In genomic region chr7:132801509-132801908, GRCm38 (mm10) we compare ENCODE assay signal across 13 mouse cellular contexts. TPM values are rescaled to one million over a fixed set of nuclear protein-coding genes. Genes with fewer than 3 reads are reported as not detected.
DNase-seq lines count a peak whose midpoint lies in the region; ATAC-seq and TF ChIP-seq lines count a peak whose summit lies in the region.
"Had no signal": no experiment of that assay in that cellular context is flagged by ENCODE, and none has a peak within 500 bp of the region (broad histone marks: within the 10 kb centered on the region; RNA-seq: fewer than 3 reads in every experiment).

No protein-coding gene starts in this region.

- H3K9me3 ChIP-seq in heart, postnatal 0 days (replicated peaks; ENCODE audit: control insufficient read depth, low read length) = no peaks in the 10 kb centered on the region
- no peaks in the 10 kb centered on the region for H3K9me3 ChIP-seq in lung, embryonic 16.5 days (ENCODE audit: control insufficient read depth, low read length)
- no peaks in the 10 kb centered on the region for H3K9me3 ChIP-seq in liver, embryonic 15.5 days (replicated peaks)
- H3K9me3 ChIP-seq: G1E; midbrain, embryonic 15.5 days; neural tube, embryonic 12.5 days had no signal

- no peak for TF ChIP-seq EP300 in heart, postnatal 0 days (IDR thresholded peaks at IDR 0.05; ENCODE audit: low read depth)

- no peak overlapping the region for H3K9ac ChIP-seq in heart, postnatal 0 days (replicated peaks; ENCODE audit: low read depth, low read length)
- H3K9ac ChIP-seq in lung, embryonic 16.5 days (ENCODE audit: low read length) = no peak overlapping the region
- H3K9ac ChIP-seq in liver, embryonic 15.5 days = no peak overlapping the region
- H3K9ac ChIP-seq: midbrain, embryonic 15.5 days; neural tube, embryonic 12.5 days had no signal

- peaks cover 67% of the 10 kb centered on the region for H3K4me1 ChIP-seq in heart, postnatal 0 days (ENCODE audit: control insufficient read depth, insufficient read depth)
- H3K4me1 ChIP-seq in lung, embryonic 16.5 days (replicated peaks; ENCODE audit: control insufficient read depth, insufficient read depth, low read length) = peaks cover 52% of the 10 kb centered on the region
- H3K4me1 ChIP-seq in liver, embryonic 15.5 days (replicated peaks) = peaks cover 70% of the 10 kb centered on the region

- H3K27me3 ChIP-seq in heart, postnatal 0 days (ENCODE audit: control insufficient read depth, insufficient read depth, low read length) = no peaks in the 10 kb centered on the region
- no peaks in the 10 kb centered on the region for H3K27me3 ChIP-seq in lung, embryonic 16.5 days (ENCODE audit: control insufficient read depth, insufficient read depth, low read depth, low read length)
- H3K27me3 ChIP-seq in liver, embryonic 15.5 days = no peaks in the 10 kb centered on the region
- H3K27me3 ChIP-seq: midbrain, embryonic 15.5 days; neural tube, embryonic 12.5 days had no signal

- peak overlapping the region; percentile 57 for H3K27ac ChIP-seq in heart, postnatal 0 days (ENCODE audit: low read depth)
- peak overlapping the region; percentile 35 for H3K27ac ChIP-seq in lung, embryonic 16.5 days (ENCODE audit: low read length)
- peak overlapping the region; percentile 2; the same call in 1 of the 2 replicates for H3K27ac ChIP-seq in liver, embryonic 15.5 days (replicated peaks)
- H3K27ac ChIP-seq: midbrain, embryonic 15.5 days; neural tube, embryonic 12.5 days had no signal

- no peak overlapping the region for H3K4me3 ChIP-seq in heart, postnatal 0 days (ENCODE audit: low read depth, low read length)
- no peak overlapping the region for H3K4me3 ChIP-seq in lung, embryonic 16.5 days (ENCODE audit: low read length)
- no peak overlapping the region for H3K4me3 ChIP-seq in liver, embryonic 15.5 days (replicated peaks)
- H3K4me3 ChIP-seq: midbrain, embryonic 15.5 days; neural tube, embryonic 12.5 days had no signal

- peak; percentile 28 for DNase-seq in cerebellum, adult 8-10 months
- DNase-seq in cerebellum, adult 11 months = no peak
- no peak for DNase-seq in heart, postnatal 0 days (ENCODE audit: low spot score)
- DNase-seq in heart, postnatal 10 days = no peak
- DNase-seq in lung, postnatal 10 days = no peak
- no peak for DNase-seq in left cerebral cortex, adult 11 months (ENCODE audit: low spot score)
- DNase-seq: lung, postnatal 14 days; thymus, postnatal 25 days had no signal

- ATAC-seq in heart, postnatal 0 days (ENCODE audit: insufficient read depth, low read depth) = no peak
- no peak for ATAC-seq in lung, embryonic 16.5 days (ENCODE audit: low read depth)
- ATAC-seq in liver, embryonic 15.5 days (ENCODE audit: insufficient read depth) = no peak
- ATAC-seq: midbrain, embryonic 15.5 days had no signal

- intact Hi-C loops in heart, postnatal 10 days (cut with DNase I) = loop anchor here (2.0 kb wide), 1 partner anchor 15 kb away; no protein-coding TSS in a partner anchor

- H3K36me3 ChIP-seq in heart, postnatal 0 days (replicated peaks; ENCODE audit: control insufficient read depth, insufficient read depth, low read length) = no peaks in the 10 kb centered on the region
- no peaks in the 10 kb centered on the region for H3K36me3 ChIP-seq in lung, embryonic 16.5 days (ENCODE audit: control insufficient read depth, insufficient read depth, low read length)
- H3K36me3 ChIP-seq in liver, embryonic 15.5 days (replicated peaks) = 0 out of 2 replicates have a peak, but pooled peaks cover 2% of the 10 kb centered on the region
- H3K36me3 ChIP-seq: midbrain, embryonic 15.5 days; neural tube, embryonic 12.5 days had no signal

- H3K4me2 ChIP-seq in heart, postnatal 0 days (ENCODE audit: low read depth, low read length) = no peak overlapping the region
- H3K4me2 ChIP-seq in lung, embryonic 16.5 days (ENCODE audit: low read depth, low read length) = no peak overlapping the region
- no peak overlapping the region for H3K4me2 ChIP-seq in liver, embryonic 15.5 days
- H3K4me2 ChIP-seq: midbrain, embryonic 15.5 days; neural tube, embryonic 12.5 days had no signal

- WGBS in heart, postnatal 0 days = 90% methylated on average over 5 of the region's 5 CpGs
- WGBS in lung, embryonic 16.5 days = 70% methylated on average over 5 of the region's 5 CpGs
- 75% methylated on average over 5 of the region's 5 CpGs for WGBS in liver, embryonic 15.5 days (ENCODE audit: insufficient replicate concordance)

- TF ChIP-seq CTCF in heart, postnatal 0 days (IDR thresholded peaks at IDR 0.05; ENCODE audit: low read depth) = no peak

RNA-seq across cellular contexts. Expression of gene Fam53b, which starts 12.2 kb away (rescaled TPM):
- total RNA-seq in heart, postnatal 0 days (2014; rRNA removed; ENCODE audit: low replicate concordance) = 18.6 and 28.6 TPM in 2 replicates
- polyA plus RNA-seq in heart, postnatal 0 days (2015; fragmentation: Nextera tagmentation; extraction: Ambion mirVana) = 11.4 and 13.1 TPM in 2 replicates
- total RNA-seq in heart, postnatal 10 days (2021) = 10 to 100 TPM; 35.5 to 46.0 TPM
- 33.5 and 36.0 TPM in 2 replicates for polyA plus RNA-seq in lung, embryonic 16.5 days (2015; fragmentation: Nextera tagmentation; extraction: Ambion mirVana)
- polyA plus RNA-seq in liver, embryonic 15.5 days (2015; fragmentation: Nextera tagmentation; extraction: Ambion mirVana) = 25.5 and 28.0 TPM in 2 replicates

RNA-seq across cellular contexts. Expression of gene Eef1akmt2, which starts 51.0 kb away (rescaled TPM):
- 21.1 and 22.7 TPM in 2 replicates for total RNA-seq in heart, postnatal 0 days (2014; rRNA removed; ENCODE audit: low replicate concordance)
- 29.2 and 32.5 TPM in 2 replicates for polyA plus RNA-seq in heart, postnatal 0 days (2015; fragmentation: Nextera tagmentation; extraction: Ambion mirVana)
- total RNA-seq in heart, postnatal 10 days (2021) = 10 to 100 TPM; 13.9 to 14.6 TPM
- polyA plus RNA-seq in lung, embryonic 16.5 days (2015; fragmentation: Nextera tagmentation; extraction: Ambion mirVana) = 56.3 and 60.4 TPM in 2 replicates
- polyA plus RNA-seq in liver, embryonic 15.5 days (2015; fragmentation: Nextera tagmentation; extraction: Ambion mirVana) = 15.6 and 17.2 TPM in 2 replicates

RNA-seq across cellular contexts. Expression of gene Abraxas2, which starts 57.5 kb away (rescaled TPM):
- total RNA-seq in heart, postnatal 0 days (2014; rRNA removed; ENCODE audit: low replicate concordance) = 25.7 and 28.9 TPM in 2 replicates
- 23.3 and 24.1 TPM in 2 replicates for polyA plus RNA-seq in heart, postnatal 0 days (2015; fragmentation: Nextera tagmentation; extraction: Ambion mirVana)
- 10 to 100 TPM; 23.9 to 27.9 TPM for total RNA-seq in heart, postnatal 10 days (2021)
- polyA plus RNA-seq in lung, embryonic 16.5 days (2015; fragmentation: Nextera tagmentation; extraction: Ambion mirVana) = 40.1 and 41.9 TPM in 2 replicates
- 11.9 and 13.9 TPM in 2 replicates for polyA plus RNA-seq in liver, embryonic 15.5 days (2015; fragmentation: Nextera tagmentation; extraction: Ambion mirVana)

Comparison
In these comparisons a context has a peak if more than half of its experiments do, and no peak if none do; other contexts are left out.
1. H3K27ac ChIP-seq: peak in every context shown above with its lines; median percentile 57 in heart, postnatal 0 days; 35 in lung, embryonic 16.5 days; 2 in liver, embryonic 15.5 days.